Mouse (Mus musculus): ENCODE measurements around the gene Dppa1. TPM values are rescaled to one million over a fixed set of nuclear protein-coding genes. Genes with fewer than 3 reads are reported as not detected.

Dppa1 gene
- total RNA-seq, 2 experiments from 2014 or later, result not detected

Other genes with a start within 250 kb of the Dppa1 start
- under 1 TPM; 0.13 to 0.23 TPM for gene Itk, start 239.7 kb downstream of the Dppa1 start, total RNA-seq (2021)
- not detected for gene Fam71b, start 232.7 kb downstream of the Dppa1 start, total RNA-seq (2021)
- gene Med7, start 192.3 kb downstream of the Dppa1 start, total RNA-seq (2021), result 10 to 100 TPM; 39.0 to 46.2 TPM
- gene Havcr2, start 174.3 kb downstream of the Dppa1 start, total RNA-seq (2021), result 1 to 10 TPM; 1.7 to 1.9 TPM
- gene Gm12169, start 105.0 kb downstream of the Dppa1 start, total RNA-seq (2021), result not detected
- gene BC053393, start 57.7 kb downstream of the Dppa1 start, total RNA-seq (2021), result not detected
- under 1 TPM in 1 of 2 experiments, not detected in 1; 0.17 TPM for gene Timd2, start 77.8 kb upstream of the Dppa1 start, total RNA-seq (2021)
- not detected for gene Havcr1, start 105.8 kb upstream of the Dppa1 start, total RNA-seq (2021)
- 1 to 10 TPM in 1 of 2 experiments, under 1 TPM in 1; 0.53 to 1.3 TPM for gene Timd4, start 181.5 kb upstream of the Dppa1 start, total RNA-seq (2021)